Mouse (Mus musculus): ENCODE measurements at regions not wholly inside any gene's neighbourhood (a gene's known extent, or its start where the extent isn't known, plus 50 kb on each side); places are given as distances from the start of the nearest gene placed in this dataset.
A peak's percentile ranks its signal among the peaks of the same experiment; 100 is the strongest.

DNA sequence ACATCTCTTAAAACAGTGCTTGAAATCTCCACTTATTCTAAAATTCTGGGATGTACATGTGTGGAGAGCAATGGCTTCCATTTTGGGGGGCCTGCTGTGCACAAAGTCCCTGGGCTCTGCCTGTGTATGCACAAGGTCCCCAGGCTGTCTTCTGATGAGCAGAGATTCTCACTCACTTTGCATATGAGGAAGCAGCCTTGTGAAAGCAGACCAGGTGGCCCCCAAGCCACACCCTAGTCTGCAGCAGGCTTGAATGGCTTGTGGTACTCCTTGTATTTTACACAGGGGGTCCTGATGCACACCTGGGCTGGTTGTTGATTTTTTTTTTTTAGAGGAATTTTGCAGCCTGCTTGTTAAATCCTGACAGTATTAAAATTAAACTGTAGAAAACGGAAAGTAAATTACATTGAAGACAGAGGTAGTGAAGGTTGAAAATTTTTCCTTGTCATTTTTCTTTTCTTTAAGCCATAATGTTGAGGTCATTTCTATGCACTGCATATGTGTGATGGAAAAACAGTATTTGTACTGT lies 1413.8 kb downstream of the Gsdmc2 start:
- no peak for DNase-seq (ENCODE audit: low read depth, low spot score)
- Histone ChIP-seq H3K4me3 (ENCODE audit: insufficient read depth in 1 of 2, low read depth in 1 of 2, low read length in 2 of 2, poor library complexity in 1 of 2, severe bottlenecking in 1 of 2) (no peak overlapping the region), H3K36me3 (ENCODE audit: control insufficient read depth, insufficient read depth, low read length, poor library complexity, severe bottlenecking) (no peaks in the 10 kb centered on the region), H3K4me1 (ENCODE audit: control insufficient read depth in 2 of 2, insufficient read depth in 2 of 2, low read length in 2 of 2, poor library complexity in 1 of 2) (0 out of 4 replicates have a peak, but pooled peaks cover 0 to 2% of the 10 kb centered on the region in 2 experiments), H3K9ac (ENCODE audit: insufficient read depth, low read depth, low read length, poor library complexity, severe bottlenecking) (no peak overlapping the region), H3K27ac (ENCODE audit: insufficient read depth, low read depth, low read length, poor library complexity, severe bottlenecking) (no peak overlapping the region), H3K9me3 (ENCODE audit: control insufficient read depth, insufficient read depth, low read depth, low read length) (no peaks in the 10 kb centered on the region)
- 0 out of 2 replicates have a peak, but pooled peaks have one; percentile 27 for TF ChIP-seq ZNF384 (IDR thresholded peaks at IDR 0.05; ENCODE audit: low read depth, low read length)
- no peak for TF ChIP-seq CHD2 (IDR thresholded peaks at IDR 0.05; ENCODE audit: low read depth, low read length)
- in situ Hi-C loops (cut with MboI; ENCODE audit: low sequenced_read_pairs in 2 of 2, unreplicated experiment in 2 of 2) = no loop called here

DNA sequence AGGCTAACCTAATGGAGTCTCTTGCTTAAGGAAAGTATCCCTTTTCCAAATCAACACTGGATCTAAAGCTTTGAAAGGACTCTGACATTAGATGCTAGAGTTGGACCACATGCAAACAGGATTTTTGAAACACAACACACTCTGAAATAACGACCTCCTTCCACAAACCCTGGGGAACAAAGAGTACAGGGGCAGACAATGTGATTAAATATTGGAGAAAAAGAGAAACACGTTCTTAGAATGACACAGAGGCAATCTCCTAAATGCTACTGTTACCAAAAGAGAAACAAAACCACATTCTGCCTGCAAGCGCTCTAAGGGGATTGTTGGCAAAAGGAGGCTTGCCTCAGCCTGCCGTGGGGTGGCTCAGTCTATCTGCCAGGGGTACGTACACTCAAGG lies 1422.0 kb downstream of the Gsdmc2 start:
- Histone ChIP-seq H3K4me3 (ENCODE audit: insufficient read depth in 1 of 2, low read depth in 1 of 2, low read length in 2 of 2, poor library complexity in 1 of 2, severe bottlenecking in 1 of 2) (no peak overlapping the region), H3K9ac (ENCODE audit: insufficient read depth, low read depth, low read length, poor library complexity, severe bottlenecking) (no peak overlapping the region), H3K4me1 (ENCODE audit: control insufficient read depth in 2 of 2, insufficient read depth in 2 of 2, low read length in 2 of 2, poor library complexity in 1 of 2) (no peaks in the 10 kb centered on the region), H3K27ac (ENCODE audit: insufficient read depth, low read depth, low read length, poor library complexity, severe bottlenecking) (no peak overlapping the region), H3K36me3 (ENCODE audit: control insufficient read depth, insufficient read depth, low read length, poor library complexity, severe bottlenecking) (no peaks in the 10 kb centered on the region), H3K9me3 (ENCODE audit: control insufficient read depth, insufficient read depth, low read depth, low read length) (no peaks in the 10 kb centered on the region)
- in situ Hi-C loops (cut with MboI; ENCODE audit: low sequenced_read_pairs in 2 of 2, unreplicated experiment in 2 of 2) = no loop called here
- DNase-seq (ENCODE audit: low read depth, low spot score) = no peak
- no peak for TF ChIP-seq CHD2 (IDR thresholded peaks at IDR 0.05; ENCODE audit: low read depth, low read length)
- no peak for TF ChIP-seq HCFC1 (IDR thresholded peaks at IDR 0.05; ENCODE audit: borderline replicate concordance, insufficient read depth, low read length)
- no peak for TF ChIP-seq ZC3H11A (IDR thresholded peaks at IDR 0.05; ENCODE audit: borderline replicate concordance, low read depth, low read length)
- TF ChIP-seq ZNF384 (IDR thresholded peaks at IDR 0.05; ENCODE audit: low read depth, low read length) = no peak
- TF ChIP-seq MAFK (IDR thresholded peaks at IDR 0.05; ENCODE audit: insufficient read depth, low read depth, low read length) = no peak

DNA sequence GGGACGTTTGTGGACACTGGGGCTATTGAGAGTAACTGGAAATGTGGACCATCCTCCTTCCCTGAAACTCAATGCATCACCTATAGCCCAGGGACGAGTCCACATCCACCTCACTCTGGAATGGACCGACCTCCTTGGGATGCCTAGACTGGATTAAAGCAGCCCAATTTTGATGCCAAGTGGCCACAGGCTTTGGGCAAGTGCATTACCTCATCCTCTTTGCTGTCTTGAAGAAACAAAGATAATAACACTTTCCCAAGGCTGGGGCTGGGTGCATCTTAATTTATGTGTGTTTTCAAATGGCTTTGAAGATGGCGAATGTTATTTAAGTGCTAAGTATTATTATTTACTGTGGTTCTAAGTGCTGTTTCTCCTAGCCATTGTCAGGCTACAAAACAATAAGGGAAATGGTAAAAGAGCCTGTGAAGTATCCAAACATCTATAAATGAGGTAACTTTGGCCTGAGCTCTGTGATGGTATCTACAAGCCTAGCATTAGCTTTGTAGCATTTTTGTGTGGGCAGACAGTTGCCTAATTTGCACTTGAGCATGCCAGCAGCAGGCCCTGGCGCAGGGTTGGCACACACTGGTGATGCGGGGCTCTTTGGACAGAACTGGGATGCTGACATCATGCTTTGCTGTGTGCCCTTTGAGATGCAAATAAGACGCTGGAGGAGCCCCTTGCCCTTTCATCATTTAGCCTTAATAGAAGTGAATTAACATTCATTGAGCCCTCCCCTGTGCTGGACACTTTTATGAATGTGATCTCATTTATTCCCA lies 1423.7 kb downstream of the Gsdmc2 start:
- H3K4me3 ChIP-seq (ENCODE audit: insufficient read depth in 1 of 2, low read depth in 1 of 2, low read length in 2 of 2, poor library complexity in 1 of 2, severe bottlenecking in 1 of 2) = no peak overlapping the region
- no peak overlapping the region for H3K27ac ChIP-seq (ENCODE audit: insufficient read depth, low read depth, low read length, poor library complexity, severe bottlenecking)
- no peaks in the 10 kb centered on the region for H3K9me3 ChIP-seq (ENCODE audit: control insufficient read depth, insufficient read depth, low read depth, low read length)
- no peaks in the 10 kb centered on the region for H3K36me3 ChIP-seq (ENCODE audit: control insufficient read depth, insufficient read depth, low read length, poor library complexity, severe bottlenecking)
- TF ChIP-seq CHD2 (IDR thresholded peaks at IDR 0.05; ENCODE audit: low read depth, low read length) (no peak), ZNF384 (IDR thresholded peaks at IDR 0.05; ENCODE audit: low read depth, low read length) (no peak), ZC3H11A (IDR thresholded peaks at IDR 0.05; ENCODE audit: borderline replicate concordance, low read depth, low read length) (no peak), HCFC1 (IDR thresholded peaks at IDR 0.05; ENCODE audit: borderline replicate concordance, insufficient read depth, low read length) (no peak), MAFK (IDR thresholded peaks at IDR 0.05; ENCODE audit: insufficient read depth, low read depth, low read length) (no peak)
- no peaks in the 10 kb centered on the region for H3K4me1 ChIP-seq (ENCODE audit: control insufficient read depth in 2 of 2, insufficient read depth in 2 of 2, low read length in 2 of 2, poor library complexity in 1 of 2)
- in situ Hi-C loops (cut with MboI; ENCODE audit: low sequenced_read_pairs in 2 of 2, unreplicated experiment in 2 of 2) = no loop called here
- DNase-seq (ENCODE audit: low read depth, low spot score) = no peak
- H3K9ac ChIP-seq (ENCODE audit: insufficient read depth, low read depth, low read length, poor library complexity, severe bottlenecking) = no peak overlapping the region

DNA sequence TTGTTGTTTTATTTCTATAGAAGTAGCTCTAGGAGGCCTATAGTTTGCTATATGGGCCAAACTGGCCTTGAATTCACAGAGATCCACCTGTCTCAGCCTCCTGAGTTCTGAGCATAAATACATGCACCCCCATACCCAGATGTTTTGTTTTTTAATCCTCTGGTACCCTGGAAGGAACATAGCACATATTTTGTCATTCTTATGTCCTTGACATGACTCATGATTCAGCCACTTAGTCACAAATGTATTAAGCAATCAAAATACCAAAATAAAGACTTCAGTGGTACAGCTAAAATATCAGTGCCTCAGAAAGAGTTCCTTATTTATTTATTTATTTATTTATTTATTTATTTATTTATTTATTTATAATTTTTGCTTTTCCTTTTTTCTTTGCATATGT lies 1428.3 kb downstream of the Gsdmc2 start:
- no peak overlapping the region for H3K9ac ChIP-seq (ENCODE audit: insufficient read depth, low read depth, low read length, poor library complexity, severe bottlenecking)
- no peaks in the 10 kb centered on the region for H3K4me1 ChIP-seq (ENCODE audit: control insufficient read depth in 2 of 2, insufficient read depth in 2 of 2, low read length in 2 of 2, poor library complexity in 1 of 2)
- in situ Hi-C loops (cut with MboI; ENCODE audit: low sequenced_read_pairs in 2 of 2, unreplicated experiment in 2 of 2) = no loop called here
- H3K36me3 ChIP-seq (ENCODE audit: control insufficient read depth, insufficient read depth, low read length, poor library complexity, severe bottlenecking) = no peaks in the 10 kb centered on the region
- H3K27ac ChIP-seq (ENCODE audit: insufficient read depth, low read depth, low read length, poor library complexity, severe bottlenecking) = no peak overlapping the region
- no peaks in the 10 kb centered on the region for H3K9me3 ChIP-seq (ENCODE audit: control insufficient read depth, insufficient read depth, low read depth, low read length)
- no peak overlapping the region for H3K4me3 ChIP-seq (ENCODE audit: insufficient read depth in 1 of 2, low read depth in 1 of 2, low read length in 2 of 2, poor library complexity in 1 of 2, severe bottlenecking in 1 of 2)
- DNase-seq (ENCODE audit: low read depth, low spot score) = no peak
- TF ChIP-seq ZC3H11A (IDR thresholded peaks at IDR 0.05; ENCODE audit: borderline replicate concordance, low read depth, low read length) (no peak), CHD2 (IDR thresholded peaks at IDR 0.05; ENCODE audit: low read depth, low read length) (no peak), HCFC1 (IDR thresholded peaks at IDR 0.05; ENCODE audit: borderline replicate concordance, insufficient read depth, low read length) (no peak), ZNF384 (IDR thresholded peaks at IDR 0.05; ENCODE audit: low read depth, low read length) (no peak), MAFK (IDR thresholded peaks at IDR 0.05; ENCODE audit: insufficient read depth, low read depth, low read length) (no peak)

All from ES-E14 (cell line).